Mouse (Mus musculus): ENCODE measurements around the gene Dzip1. TPM values are rescaled to one million over a fixed set of nuclear protein-coding genes. Genes with fewer than 3 reads are reported as not detected.

Gene Dzip1
- polyA plus RNA-seq, 2 experiments, result 26.0 to 52.1 TPM

GRCm38 (mm10) chr14:118846834-118847233 lies 78.4 kb downstream of the Dzip1 start:
- H3K4me3 ChIP-seq (replicated peaks; ENCODE audit: low read length), result no peak overlapping the region
- H3K4me1 ChIP-seq (ENCODE audit: control insufficient read depth, insufficient read depth, low read length), result no peaks in the 10 kb centered on the region
- no peak overlapping the region for H3K4me2 ChIP-seq (replicated peaks; ENCODE audit: low read depth, low read length, severe bottlenecking)
- WGBS, result 94% methylated on average over 10 of the region's 10 CpGs
- no peak for TF ChIP-seq POLR2A (IDR thresholded peaks at IDR 0.05; ENCODE audit: borderline replicate concordance, extremely low read depth, insufficient read depth, insufficient read length)
- ATAC-seq (ENCODE audit: low FRiP score, low read depth) (no peak), DNase-seq (ENCODE audit: low spot score) (no peak)
- no peak overlapping the region for H3K9ac ChIP-seq (ENCODE audit: low read depth, low read length, severe bottlenecking)
- no peaks in the 10 kb centered on the region for H3K27me3 ChIP-seq (ENCODE audit: control insufficient read depth, insufficient read depth, low read length)
- no peaks in the 10 kb centered on the region for H3K36me3 ChIP-seq (ENCODE audit: control insufficient read depth, insufficient read depth, low read length)
- H3K9me3 ChIP-seq (ENCODE audit: control insufficient read depth, low read length), result no peaks in the 10 kb centered on the region
- H3K27ac ChIP-seq (replicated peaks; ENCODE audit: low read depth, low read length), result no peak overlapping the region

- no peak overlapping the region for H3K4me3 ChIP-seq (replicated peaks; ENCODE audit: low read length)
- DNase-seq (ENCODE audit: low spot score) (no peak), ATAC-seq (ENCODE audit: low FRiP score, low read depth) (no peak)
- no peak for TF ChIP-seq POLR2A (IDR thresholded peaks at IDR 0.05; ENCODE audit: borderline replicate concordance, extremely low read depth, insufficient read depth, insufficient read length)
- 84% methylated on average over 3 of the region's 3 CpGs for WGBS
- no peaks in the 10 kb centered on the region for H3K9me3 ChIP-seq (ENCODE audit: control insufficient read depth, low read length)
- no peaks in the 10 kb centered on the region for H3K4me1 ChIP-seq (ENCODE audit: control insufficient read depth, insufficient read depth, low read length)
- no peaks in the 10 kb centered on the region for H3K36me3 ChIP-seq (ENCODE audit: control insufficient read depth, insufficient read depth, low read length)
- no peak overlapping the region for H3K9ac ChIP-seq (ENCODE audit: low read depth, low read length, severe bottlenecking)
- H3K4me2 ChIP-seq (replicated peaks; ENCODE audit: low read depth, low read length, severe bottlenecking), result no peak overlapping the region
- no peak overlapping the region for H3K27ac ChIP-seq (replicated peaks; ENCODE audit: low read depth, low read length)
- no peaks in the 10 kb centered on the region for H3K27me3 ChIP-seq (ENCODE audit: control insufficient read depth, insufficient read depth, low read length)
These were observed 82.9 kb downstream of the Dzip1 start for GRCm38 (mm10) chr14:118842353-118842752.

- H3K4me3 ChIP-seq (replicated peaks; ENCODE audit: low read length), result no peak overlapping the region
- 96% methylated on average over 1 of the region's 1 CpGs for whole genome bisulfite sequencing
These were observed 85.2 kb downstream of the Dzip1 start for GRCm38 (mm10) chr14:118840027-118840426.

GRCm38 (mm10) chr14:118839416-118839815 lies 85.8 kb downstream of the Dzip1 start:
- Histone ChIP-seq H3K4me1 (ENCODE audit: control insufficient read depth, insufficient read depth, low read length) (peaks cover 2% of the 10 kb centered on the region; the same call in 1 of the 2 replicates), H3K4me2 (replicated peaks; ENCODE audit: low read depth, low read length, severe bottlenecking) (no peak overlapping the region), H3K36me3 (ENCODE audit: control insufficient read depth, insufficient read depth, low read length) (no peaks in the 10 kb centered on the region), H3K27me3 (ENCODE audit: control insufficient read depth, insufficient read depth, low read length) (no peaks in the 10 kb centered on the region), H3K4me3 (replicated peaks; ENCODE audit: low read length) (no peak overlapping the region), H3K9me3 (ENCODE audit: control insufficient read depth, low read length) (no peaks in the 10 kb centered on the region), H3K27ac (replicated peaks; ENCODE audit: low read depth, low read length) (no peak overlapping the region), H3K9ac (ENCODE audit: low read depth, low read length, severe bottlenecking) (no peak overlapping the region)
- 41% methylated on average over 5 of the region's 5 CpGs for WGBS
- ATAC-seq (ENCODE audit: low FRiP score, low read depth) (no peak), DNase-seq (ENCODE audit: low spot score) (no peak)
- TF ChIP-seq POLR2A (IDR thresholded peaks at IDR 0.05; ENCODE audit: borderline replicate concordance, extremely low read depth, insufficient read depth, insufficient read length), result no peak

More at GRCm38 (mm10) chr14:118840027-118840426, 85.2 kb downstream of the Dzip1 start:
- no peak for DNase-seq (ENCODE audit: low spot score)
- Histone ChIP-seq H3K27me3 (ENCODE audit: control insufficient read depth, insufficient read depth, low read length) (no peaks in the 10 kb centered on the region), H3K9me3 (ENCODE audit: control insufficient read depth, low read length) (no peaks in the 10 kb centered on the region), H3K36me3 (ENCODE audit: control insufficient read depth, insufficient read depth, low read length) (no peaks in the 10 kb centered on the region), H3K4me1 (ENCODE audit: control insufficient read depth, insufficient read depth, low read length) (no peaks in the 10 kb centered on the region), H3K9ac (ENCODE audit: low read depth, low read length, severe bottlenecking) (no peak overlapping the region), H3K27ac (replicated peaks; ENCODE audit: low read depth, low read length) (no peak overlapping the region), H3K4me2 (replicated peaks; ENCODE audit: low read depth, low read length, severe bottlenecking) (no peak overlapping the region)
- ATAC-seq (ENCODE audit: low FRiP score, low read depth), result no peak
- TF ChIP-seq POLR2A (IDR thresholded peaks at IDR 0.05; ENCODE audit: borderline replicate concordance, extremely low read depth, insufficient read depth, insufficient read length), result no peak

- Histone ChIP-seq H3K9me3 (ENCODE audit: control insufficient read depth, low read length) (no peaks in the 10 kb centered on the region), H3K27me3 (ENCODE audit: control insufficient read depth, insufficient read depth, low read length) (no peaks in the 10 kb centered on the region), H3K27ac (replicated peaks; ENCODE audit: low read depth, low read length) (no peak overlapping the region), H3K36me3 (ENCODE audit: control insufficient read depth, insufficient read depth, low read length) (no peaks in the 10 kb centered on the region), H3K4me3 (replicated peaks; ENCODE audit: low read length) (no peak overlapping the region), H3K4me2 (replicated peaks; ENCODE audit: low read depth, low read length, severe bottlenecking) (no peak overlapping the region), H3K9ac (ENCODE audit: low read depth, low read length, severe bottlenecking) (no peak overlapping the region), H3K4me1 (ENCODE audit: control insufficient read depth, insufficient read depth, low read length) (peaks cover 4% of the 10 kb centered on the region; the same call in 1 of the 2 replicates)
- WGBS, result 65% methylated on average over 8 of the region's 8 CpGs
- ATAC-seq (ENCODE audit: low FRiP score, low read depth), result no peak
- no peak for TF ChIP-seq POLR2A (IDR thresholded peaks at IDR 0.05; ENCODE audit: borderline replicate concordance, extremely low read depth, insufficient read depth, insufficient read length)
- DNase-seq (ENCODE audit: low spot score), result no peak
These were observed 86.6 kb downstream of the Dzip1 start for GRCm38 (mm10) chr14:118838556-118839120.

All from limb, embryonic 14.5 days (tissue).